Mouse (Mus musculus) WW6 (cell line): ENCODE data around the gene Mcm2.

Experiments
- DNase-seq: peaks from one replicate; pipeline ENCODE4 v3.0.0-alpha.2; 2013; ENCODE audit warnings: low read depth, low spot score

Mcm2 gene

DNA sequence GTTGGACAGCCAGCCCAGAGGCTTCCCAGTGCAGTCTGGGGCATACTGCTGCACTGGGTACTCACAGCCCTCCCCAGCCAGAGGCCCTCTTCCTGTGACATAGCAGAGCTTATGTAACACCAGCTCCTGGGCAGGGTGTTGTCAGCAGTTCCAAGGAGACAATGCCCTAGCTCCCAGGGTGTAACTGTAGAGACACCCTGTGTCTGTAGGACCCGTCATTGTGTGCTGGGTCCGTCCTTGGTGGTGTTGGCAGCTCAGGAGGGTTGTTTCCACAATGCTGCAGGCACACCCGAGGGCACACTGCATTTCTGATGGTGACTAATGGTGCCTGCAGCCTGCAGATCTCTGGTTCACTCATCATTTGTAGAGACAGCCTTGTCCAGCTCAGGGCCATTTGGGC, 28.3 kb upstream of the Mcm2 start:
- no peak for DNase-seq

DNA sequence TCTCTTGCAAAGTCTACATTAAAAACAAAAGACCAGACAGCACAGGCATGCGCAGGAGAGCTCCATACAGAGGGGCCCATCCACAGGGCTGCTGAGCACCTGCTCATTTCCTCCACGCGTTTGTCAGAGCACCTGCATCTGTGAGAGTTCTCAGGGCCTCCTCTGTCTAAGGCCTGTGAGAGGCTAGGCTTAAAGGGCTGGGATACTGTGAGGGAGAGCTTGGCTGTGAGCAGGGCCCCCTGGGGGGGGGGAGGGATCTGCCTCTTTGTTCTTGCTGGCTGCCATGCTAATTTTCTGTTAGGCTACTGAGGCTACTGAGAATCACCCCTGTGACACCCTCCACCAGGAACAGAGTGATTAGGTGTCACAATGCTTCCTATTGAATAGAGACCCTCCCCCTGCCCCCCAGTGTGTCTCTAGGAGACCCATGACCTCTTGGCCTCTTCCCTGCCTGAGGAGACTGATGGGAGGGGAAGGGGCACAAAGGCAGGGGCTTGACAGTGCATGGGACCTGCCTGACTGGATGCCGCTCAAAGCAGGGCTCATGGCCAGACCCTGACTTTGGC, 27.1 kb upstream of the Mcm2 start:
- DNase-seq, result no peak

GRCm38 (mm10) chr6:88924502-88925275, 26.1 kb upstream of the Mcm2 start:
- DNase-seq, result no peak

DNA sequence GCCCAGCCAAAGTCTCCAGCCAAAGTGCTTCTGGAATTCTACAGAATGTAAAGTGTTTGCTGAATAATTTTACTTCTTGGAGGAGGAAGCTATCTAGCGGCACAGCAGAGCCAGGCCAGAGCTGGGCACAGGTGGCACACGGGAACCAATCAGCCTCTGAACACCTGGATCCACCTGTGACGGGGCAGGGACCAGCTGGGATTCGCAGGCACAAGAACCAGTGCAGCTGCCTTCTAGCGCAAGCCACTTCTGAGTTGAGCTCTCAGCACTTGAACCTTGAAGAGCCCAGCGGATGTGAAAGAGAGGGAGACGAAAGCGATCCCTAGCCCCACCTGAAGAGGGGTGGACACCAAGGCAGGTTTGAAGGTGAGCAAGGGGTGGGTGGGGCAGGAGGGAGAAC, 20.2 kb upstream of the Mcm2 start:
- no peak for DNase-seq

GRCm38 (mm10) chr6:88916153-88916552, 17.6 kb upstream of the Mcm2 start:
- no peak for DNase-seq

- DNase-seq, result no peak
These were observed 16.9 kb upstream of the Mcm2 start for GRCm38 (mm10) chr6:88915510-88915909.

DNA sequence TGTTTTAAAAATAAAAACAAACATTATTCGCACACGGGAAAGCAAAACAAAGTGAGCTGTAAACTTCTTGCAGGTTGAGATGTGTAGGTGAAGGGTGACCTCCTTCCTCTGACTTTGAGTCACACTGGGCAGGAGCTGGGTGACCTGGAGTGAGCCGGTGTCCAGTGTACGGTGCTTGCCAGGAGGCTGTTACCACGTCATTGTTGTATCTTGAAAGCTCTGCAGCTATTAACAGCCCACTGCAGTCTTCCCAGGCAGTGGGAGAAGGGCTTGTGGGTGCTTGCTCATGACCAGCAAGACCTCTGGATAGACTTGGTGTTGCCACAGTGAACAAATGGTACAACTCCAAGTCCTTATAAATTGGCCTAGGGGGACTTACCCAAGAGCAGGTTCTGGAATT, 16.2 kb upstream of the Mcm2 start:
- no peak for DNase-seq

DNA sequence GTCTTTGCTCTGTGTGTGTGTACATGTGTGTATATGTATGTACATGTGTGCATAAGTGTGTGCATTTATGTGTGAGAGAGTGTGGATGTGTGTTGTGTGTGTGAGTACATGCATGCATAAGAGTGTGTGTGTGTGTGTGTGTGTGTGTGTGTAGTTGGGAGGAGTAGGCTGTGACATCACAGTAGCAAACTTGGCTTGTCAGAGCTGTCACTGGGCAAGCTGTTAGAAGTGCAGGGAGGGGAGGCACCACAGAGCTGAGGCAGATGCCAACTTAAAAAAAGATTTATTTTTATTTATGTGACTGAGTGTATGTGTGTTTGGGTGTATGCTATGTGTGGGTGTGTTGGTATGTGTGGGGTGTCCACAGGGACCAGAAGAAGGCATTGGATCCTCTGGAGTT, 14.9 kb upstream of the Mcm2 start:
- no peak for DNase-seq

DNA sequence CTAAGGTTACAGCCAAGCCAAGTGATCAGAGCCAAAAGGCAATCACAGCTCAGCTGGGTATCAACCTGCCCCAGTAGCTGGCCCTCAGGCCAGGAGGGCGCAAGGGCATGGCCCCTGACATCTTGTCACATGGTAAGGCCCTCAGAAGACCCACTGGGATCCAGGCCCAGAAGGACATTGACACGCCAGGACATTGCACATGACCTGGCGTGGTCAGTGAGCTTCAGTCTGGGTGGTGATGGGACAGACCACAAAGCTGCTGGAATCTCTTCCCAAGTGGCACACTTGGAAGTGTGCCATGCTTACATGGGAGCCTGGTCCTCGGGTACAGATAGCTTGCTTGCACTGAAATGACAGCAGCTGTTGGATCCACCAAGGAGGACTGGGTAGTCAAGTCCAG, 14.4 kb upstream of the Mcm2 start:
- DNase-seq, result no peak

DNA sequence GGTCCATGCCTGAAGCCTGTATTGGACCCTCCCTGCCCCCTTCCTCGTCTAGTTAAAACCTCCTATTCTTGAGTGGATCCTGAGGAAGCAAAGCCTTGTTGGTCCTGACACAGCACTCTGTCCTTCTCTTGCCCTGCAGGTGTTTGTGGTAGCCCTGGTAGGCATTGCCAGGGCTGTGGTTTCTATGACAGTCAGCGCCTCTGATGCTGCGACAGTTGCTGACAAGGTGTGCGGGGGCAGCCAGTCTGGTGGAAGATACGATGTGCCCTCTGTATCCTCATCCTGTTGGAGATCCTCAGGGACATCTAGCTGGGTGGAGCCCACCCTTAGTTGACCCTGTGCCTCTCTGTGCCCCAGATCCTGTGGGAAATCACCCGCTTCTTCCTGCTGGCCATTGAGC, 10.6 kb upstream of the Mcm2 start:
- no peak for DNase-seq

DNA sequence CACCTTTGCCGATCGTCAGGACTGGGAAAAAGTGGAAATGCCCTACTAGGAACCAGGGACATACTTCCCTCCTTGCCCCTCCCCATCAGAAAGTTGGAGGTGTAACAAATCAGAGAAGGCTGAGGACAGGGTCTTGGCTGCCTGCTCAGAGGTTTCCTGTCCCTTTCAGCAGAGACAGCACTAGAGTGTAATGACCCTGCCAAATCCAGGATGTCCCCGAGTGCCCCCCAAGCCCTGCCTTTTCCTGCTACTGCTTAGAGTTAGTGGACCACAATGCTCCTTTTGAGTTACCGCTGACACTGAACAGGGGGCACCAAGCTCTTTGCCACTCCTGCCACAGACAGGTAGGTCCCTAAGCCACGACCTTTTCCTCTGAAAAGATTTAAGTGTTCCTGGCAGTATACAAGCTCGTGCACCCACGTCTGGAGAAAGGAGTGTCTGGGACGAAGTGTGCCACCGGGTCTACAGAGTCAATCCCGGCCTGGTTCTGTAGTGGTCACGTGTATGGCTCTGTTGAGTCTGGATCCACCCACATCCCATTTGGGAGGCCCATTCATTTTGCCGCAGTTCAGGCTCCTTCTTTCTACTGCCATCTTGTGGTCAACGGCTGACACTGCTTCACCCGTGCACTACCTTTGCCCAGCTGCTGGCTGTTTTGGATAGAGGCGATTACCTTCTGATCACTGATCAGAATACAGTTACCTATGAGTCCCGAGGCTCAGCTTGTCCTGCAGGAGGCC, 8.0 kb upstream of the Mcm2 start:
- no peak for DNase-seq

GRCm38 (mm10) chr6:88905042-88905441, 6.5 kb upstream of the Mcm2 start:
- DNase-seq, result no peak

GRCm38 (mm10) chr6:88904456-88904974, 5.9 kb upstream of the Mcm2 start:
- DNase-seq, result no peak

DNA sequence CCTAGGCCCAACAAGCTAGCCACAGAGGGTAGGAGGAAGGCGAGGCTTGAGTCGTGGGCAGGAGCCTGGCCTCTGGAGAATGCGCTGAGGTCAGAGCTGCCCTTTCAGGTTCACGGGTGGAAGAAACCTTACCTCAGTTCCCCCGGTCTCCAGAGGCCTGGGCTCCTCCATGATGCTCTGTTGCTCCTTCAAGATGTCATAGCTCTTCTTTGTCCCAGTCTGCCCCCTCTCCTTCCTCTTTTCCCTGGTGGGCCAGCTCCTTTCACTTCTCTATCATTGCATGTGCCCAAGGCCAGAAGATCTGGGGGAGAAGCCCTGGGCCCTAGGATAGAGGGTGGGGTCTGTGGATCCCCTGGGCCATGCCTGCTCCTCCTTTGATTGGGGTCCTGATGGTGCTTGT, 5.1 kb upstream of the Mcm2 start:
- DNase-seq, result no peak

GRCm38 (mm10) chr6:88901947-88902820, 3.6 kb upstream of the Mcm2 start, which contains the start of gene Tpra1:
Gene Tpra1 (plus strand): TSS chr6:88902251.
- peak; percentile 91 for DNase-seq

- DNase-seq, result no peak
These were observed 2.9 kb upstream of the Mcm2 start for GRCm38 (mm10) chr6:88901471-88901870.

DNA sequence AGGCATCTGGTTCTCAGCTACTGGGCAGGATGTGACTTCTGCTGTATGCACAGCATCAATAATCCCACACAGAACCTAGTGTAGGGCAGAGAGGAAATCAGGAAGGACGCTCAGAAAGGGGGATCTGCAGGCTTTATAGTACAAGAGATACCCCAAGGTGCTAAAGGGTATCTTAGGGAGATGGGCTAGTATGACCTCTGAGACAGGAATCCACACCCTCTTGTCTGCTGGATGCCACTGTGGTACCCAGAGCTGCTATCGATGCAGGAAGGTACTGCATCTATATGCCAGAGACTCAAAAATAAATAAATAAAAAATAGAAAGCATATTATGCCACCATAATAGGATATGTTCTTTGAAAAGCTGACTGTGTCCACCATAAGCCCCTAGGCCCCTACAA, 1.0 kb upstream of the Mcm2 start:
- no peak for DNase-seq

GRCm38 (mm10) chr6:88899086-88899485, 506 bp upstream of the Mcm2 start:
- DNase-seq, result no peak

GRCm38 (mm10) chr6:88897246-88897645, 1.3 kb downstream of the Mcm2 start:
- DNase-seq, result no peak

DNA sequence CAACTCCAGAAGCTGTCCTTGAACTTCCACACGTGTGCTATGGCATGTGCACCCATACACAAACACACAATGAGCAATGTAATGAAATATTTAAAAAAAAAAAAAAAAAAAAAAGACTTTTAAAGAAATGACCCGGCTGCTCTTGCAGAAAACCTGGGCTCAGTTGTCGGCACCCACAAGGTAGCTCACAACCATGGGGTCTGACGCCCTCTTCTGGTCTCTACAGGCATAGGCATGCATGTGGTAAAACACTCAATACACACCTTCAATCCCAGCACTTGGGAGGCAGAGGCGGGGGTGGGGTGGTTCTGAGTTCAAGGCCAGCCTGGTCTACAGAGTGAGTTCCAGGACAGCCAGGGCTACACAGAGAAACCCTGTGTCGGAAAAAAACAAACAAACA, 2.6 kb downstream of the Mcm2 start:
- DNase-seq, result peak; percentile 65

GRCm38 (mm10) chr6:88893559-88893958, 5.0 kb downstream of the Mcm2 start:
- peak; percentile 60 for DNase-seq

GRCm38 (mm10) chr6:88890832-88891231, 7.7 kb downstream of the Mcm2 start:
- no peak for DNase-seq
